Mouse (Mus musculus): ENCODE data around the gene Mdp1. TPM values are rescaled to one million over a fixed set of nuclear protein-coding genes. Genes with fewer than 3 reads are reported as not detected.

Gene Mdp1
- total RNA-seq, 4 experiments from 2014 or later: 18.0 to 23.1 (median 20.7) TPM

Other genes starting within 250 kb of the Mdp1 start
- gene Dhrs4, start 181.8 kb downstream of the Mdp1 start, total RNA-seq (2022): 10 to 100 TPM; 22.2 to 45.2 (median 34.7) TPM
- under 1 TPM; 0.38 to 0.40 (median 0.39) TPM for gene Carmil3, start 169.9 kb downstream of the Mdp1 start, total RNA-seq (2022)
- not detected for gene Cpne6, start 150.1 kb downstream of the Mdp1 start, total RNA-seq (2022)
- not detected for gene Nrl, start 135.5 kb downstream of the Mdp1 start, total RNA-seq (2022)
- gene Pck2, start 120.2 kb downstream of the Mdp1 start, total RNA-seq (2022): 1 to 10 TPM; 2.0 to 3.7 (median 2.5) TPM
- gene Dcaf11, start 100.5 kb downstream of the Mdp1 start, total RNA-seq (2022): 100 to 1,000 TPM; 135 to 147 (median 143) TPM
- not detected for gene A730061H03Rik, start 100.1 kb downstream of the Mdp1 start, total RNA-seq (2022)
- 100 to 1,000 TPM; 275 to 317 (median 288) TPM for gene Fitm1, start 84.9 kb downstream of the Mdp1 start, total RNA-seq (2022)
- 10 to 100 TPM; 63.4 to 78.7 (median 78.0) TPM for gene Psme1, start 82.4 kb downstream of the Mdp1 start, total RNA-seq (2022)
- gene Emc9, start 75.2 kb downstream of the Mdp1 start, total RNA-seq (2022): 10 to 100 TPM; 30.6 to 41.6 (median 37.6) TPM
- 10 to 100 TPM; 50.9 to 72.8 (median 62.7) TPM for gene Psme2, start 69.4 kb downstream of the Mdp1 start, total RNA-seq (2022)
- 10 to 100 TPM; 14.8 to 18.7 (median 16.6) TPM for gene Rnf31, start 68.8 kb downstream of the Mdp1 start, total RNA-seq (2022)
- gene Irf9, start 56.9 kb downstream of the Mdp1 start, total RNA-seq (2022): 1 to 10 TPM; 2.4 to 3.0 (median 2.5) TPM
- not detected for gene Rec8, start 42.5 kb downstream of the Mdp1 start, total RNA-seq (2022)
- gene Ipo4, start 24.6 kb downstream of the Mdp1 start, total RNA-seq (2022): 10 to 100 TPM; 80.2 to 99.8 (median 88.9) TPM
- gene Gm49378, start 22.6 kb downstream of the Mdp1 start, total RNA-seq (2022): 1 to 10 TPM in 3 of 4 experiments, under 1 TPM in 1; 0.67 to 1.6 (median 1.5) TPM
- gene Tm9sf1, start 16.7 kb downstream of the Mdp1 start, total RNA-seq (2022): 10 to 100 TPM; 15.6 to 18.3 (median 17.1) TPM
- gene Tssk4, start 10.3 kb downstream of the Mdp1 start, total RNA-seq (2022): under 1 TPM in 2 of 4 experiments, not detected in 2; 0.22 to 0.29 TPM
- 1 to 10 TPM; 1.6 to 2.4 (median 1.8) TPM for gene Gmpr2, start 11.4 kb upstream of the Mdp1 start, total RNA-seq (2022)
- 100 to 1,000 TPM; 192 to 208 (median 201) TPM for gene Nedd8, start 11.6 kb upstream of the Mdp1 start, total RNA-seq (2022)
- 10 to 100 TPM; 13.0 to 17.4 (median 14.6) TPM for gene Tinf2, start 21.3 kb upstream of the Mdp1 start, total RNA-seq (2022)
- gene Tgm1, start 53.4 kb upstream of the Mdp1 start, total RNA-seq (2022): under 1 TPM in 3 of 4 experiments, not detected in 1; 0.09 to 0.12 (median 0.11) TPM
- gene Rabggta, start 61.8 kb upstream of the Mdp1 start, total RNA-seq (2022): 10 to 100 TPM in 2 of 4 experiments, 1 to 10 TPM in 2; 9.4 to 13.2 (median 11.0) TPM
- 10 to 100 TPM; 26.4 to 37.6 (median 31.6) TPM for gene Dhrs1, start 85.2 kb upstream of the Mdp1 start, total RNA-seq (2022)
- gene Nop9, start 85.2 kb upstream of the Mdp1 start, total RNA-seq (2022): 10 to 100 TPM in 2 of 4 experiments, 1 to 10 TPM in 2; 9.4 to 14.8 (median 10.1) TPM
- not detected for gene Cideb, start 98.0 kb upstream of the Mdp1 start, total RNA-seq (2022)
- gene Ltb4r2, start 100.9 kb upstream of the Mdp1 start, total RNA-seq (2022): not detected
- gene Ltb4r1, start 105.5 kb upstream of the Mdp1 start, total RNA-seq (2022): under 1 TPM in 1 of 4 experiments, not detected in 3; 0.27 TPM
- 1 to 10 TPM; 3.4 to 7.1 (median 3.6) TPM for gene Adcy4, start 123.6 kb upstream of the Mdp1 start, total RNA-seq (2022)
- 1 to 10 TPM in 3 of 4 experiments, not detected in 1; 1.0 to 1.3 (median 1.3) TPM for gene Ripk3, start 128.4 kb upstream of the Mdp1 start, total RNA-seq (2022)
- gene Nfatc4, start 162.6 kb upstream of the Mdp1 start, total RNA-seq (2022): 1 to 10 TPM; 1.9 to 3.3 (median 2.5) TPM
- 1 to 10 TPM; 1.2 to 3.6 (median 1.9) TPM for gene Nynrin, start 193.5 kb upstream of the Mdp1 start, total RNA-seq (2022)
- gene Cbln3, start 223.9 kb upstream of the Mdp1 start, total RNA-seq (2022): not detected
- gene Khnyn, start 224.4 kb upstream of the Mdp1 start, total RNA-seq (2022): 1 to 10 TPM; 4.4 to 6.3 (median 4.9) TPM
- gene Sdr39u1, start 239.8 kb upstream of the Mdp1 start, total RNA-seq (2022): 100 to 1,000 TPM; 137 to 151 (median 145) TPM